Mouse (Mus musculus) kidney, postnatal 10 days (tissue): Measurements from ENCODE around the gene Dis3.

Experiments used
- DNase-seq: peaks from one replicate; pipeline ENCODE4 v3.0.0; 2021; ENCODE audit warnings: mixed read lengths

The Dis3 gene

GRCm38 (mm10) chr14:99099267-99099966 is at the start of gene Dis3, which contains the start of gene Pibf1:
TSS of gene Dis3 (minus strand) at chr14:99099770.
TSS of gene Pibf1 (plus strand) at chr14:99099424.
- DNase-seq = peak; percentile 99

DNA sequence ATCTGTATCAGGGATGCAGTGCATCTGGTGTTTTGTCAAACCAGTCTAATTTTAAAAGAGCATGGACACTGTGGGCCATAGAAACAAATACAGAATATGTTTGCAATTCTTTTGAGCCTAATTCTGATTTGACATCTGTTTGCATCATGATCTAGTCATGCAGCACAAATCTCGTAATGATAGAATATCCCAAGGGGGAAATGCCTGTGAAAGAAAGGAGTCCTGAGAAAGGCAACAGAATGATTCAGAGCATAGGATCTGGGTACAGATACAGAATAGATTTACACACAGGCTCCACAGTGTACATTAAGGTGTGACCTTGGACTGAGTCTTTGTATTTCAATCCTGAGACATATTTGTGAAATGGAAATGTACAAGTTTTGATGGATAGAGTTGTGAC is 47.3 kb upstream of the Dis3 start:
- DNase-seq = no peak

GRCm38 (mm10) chr14:99141786-99142633 is 42.4 kb upstream of the Dis3 start:
- DNase-seq = peak; percentile 91

DNA sequence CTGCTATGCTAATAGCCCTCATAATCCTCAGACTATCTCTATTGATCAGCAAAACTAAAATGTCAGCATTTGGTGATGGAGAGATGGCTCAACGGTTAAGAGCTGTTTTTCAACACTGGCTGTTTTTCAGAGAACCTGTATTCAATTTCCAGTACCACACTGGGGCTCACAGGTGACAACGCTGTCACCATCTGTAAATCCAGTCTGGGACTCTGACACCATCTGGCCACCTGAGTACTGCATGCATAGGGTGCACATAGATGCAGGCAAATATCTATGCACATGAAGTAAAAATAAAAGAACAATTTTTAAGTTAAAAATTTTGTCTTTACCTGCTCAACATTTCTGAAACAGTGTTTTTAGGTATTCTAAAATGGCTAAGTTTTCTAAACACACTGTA is 40.5 kb upstream of the Dis3 start:
- DNase-seq = no peak

DNA sequence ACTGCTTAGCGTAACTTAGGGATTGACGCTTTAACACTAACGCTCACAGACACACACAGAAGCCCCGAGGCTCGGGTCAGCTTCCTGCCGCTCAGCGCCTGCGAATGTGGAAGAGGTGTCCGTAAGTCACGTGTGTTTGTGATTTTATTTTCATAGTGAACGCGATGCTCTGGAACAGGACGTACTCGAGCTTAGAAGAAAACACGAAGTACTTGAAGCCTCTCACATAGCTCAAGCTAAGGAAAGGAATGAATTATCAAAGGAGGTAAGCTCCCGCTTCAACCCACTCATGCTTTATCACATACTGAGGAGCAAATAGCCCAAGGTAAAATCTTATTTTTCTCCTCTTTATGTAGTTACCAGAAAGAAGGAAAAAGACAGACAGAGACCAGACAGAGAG is 36.7 kb upstream of the Dis3 start:
- DNase-seq = no peak

DNA sequence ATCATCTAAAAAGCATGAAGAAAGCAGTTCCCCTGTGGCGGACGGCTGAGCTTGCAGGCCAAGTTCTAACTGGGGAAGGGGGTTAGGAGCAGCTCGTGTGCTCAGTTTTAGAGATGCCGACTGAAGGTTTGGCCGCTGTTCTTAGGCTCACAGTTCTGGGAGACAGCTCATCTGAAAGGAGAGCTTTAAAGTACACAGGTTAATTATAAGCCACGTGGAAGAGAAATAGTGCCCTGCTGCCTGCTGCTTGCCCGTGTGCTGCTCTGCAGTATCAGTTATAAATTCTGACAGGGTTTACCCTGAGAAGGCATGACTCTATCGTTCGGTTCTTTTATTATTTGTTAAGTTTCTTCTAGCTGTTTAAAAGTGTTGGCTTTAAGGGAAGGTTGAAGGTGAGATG is 36.2 kb upstream of the Dis3 start:
- no peak for DNase-seq

GRCm38 (mm10) chr14:99134048-99134447 is 34.5 kb upstream of the Dis3 start:
- DNase-seq = no peak

- DNase-seq = no peak
These were observed 29.5 kb upstream of the Dis3 start for GRCm38 (mm10) chr14:99129050-99129449.

GRCm38 (mm10) chr14:99127509-99127908 is 27.9 kb upstream of the Dis3 start:
- DNase-seq = no peak

- DNase-seq = no peak
These were observed 27.1 kb upstream of the Dis3 start for GRCm38 (mm10) chr14:99126713-99127112.

DNA sequence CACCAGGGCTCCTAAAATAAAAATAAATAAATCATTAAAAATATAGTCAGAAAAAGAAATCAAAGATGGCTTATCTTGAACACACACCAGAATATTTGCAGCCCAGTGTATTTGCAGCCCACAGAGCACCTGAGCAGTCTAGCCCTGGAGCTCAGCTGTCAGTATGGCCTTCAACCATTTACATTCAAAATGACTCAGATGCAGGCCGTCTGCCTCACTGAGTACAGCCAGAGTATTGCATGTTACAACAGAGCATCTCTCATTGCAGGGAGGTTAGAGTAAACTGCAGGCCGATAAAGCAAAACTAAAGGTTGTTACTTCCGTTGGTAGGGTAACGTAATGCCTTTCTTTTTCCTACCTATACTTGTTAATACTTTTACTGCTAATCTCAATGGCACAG is 24.5 kb upstream of the Dis3 start:
- no peak for DNase-seq

GRCm38 (mm10) chr14:99121584-99122339 is 22.2 kb upstream of the Dis3 start:
- no peak for DNase-seq

DNA sequence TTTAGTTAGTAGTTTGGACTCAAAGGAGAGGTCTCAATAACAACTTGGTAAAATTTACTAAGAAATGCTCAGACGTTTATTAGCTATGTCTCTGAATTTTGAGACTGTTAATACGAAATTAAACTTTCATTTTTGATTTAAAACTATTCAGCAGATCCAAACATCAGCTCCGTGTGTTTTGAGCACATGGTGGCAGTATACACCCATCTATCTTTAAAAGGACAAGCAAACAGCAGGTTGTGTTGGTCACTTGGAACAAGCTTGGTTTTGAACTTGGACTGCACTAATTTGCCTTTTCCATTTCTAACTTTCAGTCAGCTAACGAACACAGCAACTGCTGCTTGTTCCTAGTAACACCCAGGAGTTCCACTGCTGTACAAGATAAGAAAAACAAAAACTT is 18.0 kb upstream of the Dis3 start:
- DNase-seq = no peak

- DNase-seq = no peak
These were observed 9.2 kb upstream of the Dis3 start for GRCm38 (mm10) chr14:99108762-99109161.

DNA sequence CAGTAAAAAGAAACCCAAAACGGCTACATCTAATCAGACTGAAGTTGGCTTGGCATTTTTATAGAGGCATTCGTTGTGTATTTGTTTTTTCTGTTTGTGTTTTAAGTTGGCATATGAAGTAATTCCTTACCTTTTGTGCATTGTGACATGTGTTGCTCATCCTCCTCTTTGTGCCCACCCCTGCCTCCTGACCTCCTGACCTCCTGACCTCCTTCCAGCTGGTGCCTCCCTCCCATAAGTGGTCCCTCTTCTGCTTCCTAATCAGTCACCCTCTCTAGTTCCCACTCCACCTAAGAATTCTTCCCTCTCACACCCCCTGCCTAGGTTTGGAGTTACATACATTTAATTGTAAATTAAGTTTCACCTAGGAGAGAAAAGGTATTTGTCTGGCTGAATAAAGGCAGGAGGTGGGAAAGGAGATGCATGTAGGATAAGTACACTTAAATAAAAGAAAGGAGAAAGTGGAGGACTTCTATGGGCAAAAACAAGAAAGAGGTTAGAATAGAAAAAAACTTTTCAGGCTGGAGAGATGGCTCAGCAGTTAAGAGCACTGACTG is 8.1 kb upstream of the Dis3 start:
- no peak for DNase-seq

GRCm38 (mm10) chr14:99106671-99107070 is 7.1 kb upstream of the Dis3 start:
- no peak for DNase-seq

DNA sequence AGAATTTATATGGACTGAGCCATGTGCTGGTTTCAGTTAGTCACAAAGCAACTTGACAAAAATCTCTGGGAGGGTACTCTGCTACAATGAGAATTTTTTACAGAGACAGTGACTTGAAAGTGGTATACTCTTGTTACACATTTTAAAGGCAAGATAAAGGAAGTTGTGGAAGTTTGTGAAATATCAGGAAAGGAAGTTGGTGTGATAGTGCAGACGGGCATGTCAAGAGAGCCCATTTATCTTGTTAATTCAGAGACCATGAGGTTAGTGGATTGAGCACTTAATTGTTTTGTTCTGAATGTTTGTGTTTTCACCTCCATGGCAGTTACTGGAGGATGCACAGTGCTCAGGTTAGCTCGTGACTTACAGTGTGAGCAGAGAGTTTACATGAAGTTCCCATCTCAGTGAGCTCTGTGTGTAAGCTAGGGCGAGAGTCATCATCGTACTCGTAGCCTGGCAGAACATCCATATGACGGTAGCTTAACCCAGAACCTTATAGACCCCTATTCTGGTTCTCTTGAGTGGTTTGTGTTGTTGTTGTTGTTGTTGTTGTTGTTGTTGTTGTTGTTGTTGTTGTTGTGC is 5.1 kb upstream of the Dis3 start:
- DNase-seq = no peak

DNA sequence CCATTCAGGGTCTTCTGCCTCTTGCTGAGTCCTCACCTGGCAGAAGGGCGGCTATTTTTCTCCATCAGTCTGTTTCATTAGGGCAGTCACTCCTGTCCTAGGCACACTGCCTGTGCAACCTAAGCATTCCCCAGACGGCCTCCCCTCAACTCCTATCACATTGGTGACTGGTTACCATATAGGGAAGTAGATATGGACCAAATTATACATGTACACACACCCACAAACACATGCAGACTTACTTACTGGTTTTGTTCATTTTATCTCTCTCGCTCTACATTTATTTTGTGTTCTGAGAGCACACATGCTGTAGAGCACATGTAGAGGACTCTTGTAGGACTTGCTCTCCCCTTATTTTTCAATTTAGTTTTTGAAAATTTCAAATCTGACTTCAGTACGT is 3.5 kb upstream of the Dis3 start:
- no peak for DNase-seq

DNA sequence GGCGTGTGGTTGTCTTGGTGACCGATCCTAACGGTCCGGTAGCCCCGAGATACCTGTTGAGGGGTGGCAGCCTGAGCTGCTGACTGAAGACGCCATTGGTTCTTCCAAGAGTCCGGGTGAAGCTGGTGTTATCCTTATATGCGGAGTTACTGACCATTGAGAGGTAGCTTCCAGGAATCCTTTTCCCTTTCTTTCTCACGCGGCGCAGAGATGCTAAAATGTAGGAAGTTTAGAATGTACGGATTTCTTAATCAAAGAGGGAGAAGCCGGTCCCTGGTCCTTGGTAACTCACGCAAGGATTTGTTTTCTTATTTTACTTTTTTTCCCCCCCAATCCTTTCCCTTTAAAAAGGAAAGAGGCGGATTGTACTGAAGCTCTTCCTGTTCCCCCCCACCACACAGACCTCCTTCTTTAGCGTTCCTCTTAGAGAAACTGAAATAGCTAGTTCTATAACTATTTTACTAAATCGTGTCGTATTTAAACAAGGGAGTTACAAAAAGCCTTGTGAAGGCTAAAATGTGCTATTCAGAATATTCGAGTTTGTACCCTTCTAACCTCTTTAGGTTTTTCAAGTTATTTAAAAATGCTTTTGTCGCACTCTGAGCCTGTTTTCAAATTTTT is 507 bp upstream of the Dis3 start:
- peak; percentile 24 for DNase-seq

DNA sequence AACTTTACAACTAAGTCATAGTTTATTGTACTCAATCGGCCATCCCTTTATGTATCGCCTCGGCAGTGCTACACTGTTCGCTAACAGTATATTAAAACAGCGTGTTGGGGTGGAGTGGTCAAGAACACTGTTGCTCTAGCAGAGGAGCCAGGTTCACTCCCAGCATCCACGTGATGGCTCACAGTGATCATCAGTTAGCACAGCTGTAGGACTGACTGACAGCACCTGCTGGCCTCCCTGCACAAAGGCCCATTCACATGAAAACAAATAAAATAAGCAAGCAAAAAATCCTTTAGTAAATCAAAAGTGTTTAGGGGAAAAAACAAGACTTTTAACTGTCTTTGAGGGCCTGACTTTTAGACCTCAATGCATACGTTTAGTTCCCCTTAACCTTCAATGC is 10.6 kb downstream of the Dis3 start:
- DNase-seq = no peak

DNA sequence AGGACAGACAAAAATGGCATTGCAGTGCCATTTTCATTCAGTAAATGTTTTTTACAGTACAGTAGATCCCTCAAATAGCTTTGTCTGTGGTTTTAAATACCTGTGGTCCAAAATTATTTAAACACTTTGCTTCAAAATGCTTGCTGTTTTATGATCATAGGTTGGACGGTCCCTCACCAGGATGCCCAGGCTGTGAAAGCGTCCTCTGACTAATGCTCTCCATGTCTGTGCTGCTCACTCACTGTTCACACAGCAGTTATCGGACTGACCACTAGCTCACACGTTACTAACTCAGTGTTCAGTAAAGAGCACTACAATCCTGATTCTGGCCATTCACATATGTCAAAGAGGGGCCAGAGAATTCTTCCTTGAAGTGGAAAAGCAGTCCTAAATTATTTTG is 28.4 kb downstream of the Dis3 start:
- no peak for DNase-seq

- no peak for DNase-seq
These were observed 36.5 kb downstream of the Dis3 start for GRCm38 (mm10) chr14:99063091-99063490.
